Mouse (Mus musculus): ENCODE results near the gene Olfr1424. TPM values are rescaled to one million over a fixed set of nuclear protein-coding genes. Genes with fewer than 3 reads are reported as not detected.
"Not testable (repeated sequence)": the region's sequence is repeated elsewhere in the genome, so short reads cannot be mapped to it uniquely, and the experiment has no call there.

The Olfr1424 gene
- not detected in 2 replicates for polyA plus RNA-seq (2014; fragmentation: Nextera tagmentation; extraction: Ambion mirVana)

DNA sequence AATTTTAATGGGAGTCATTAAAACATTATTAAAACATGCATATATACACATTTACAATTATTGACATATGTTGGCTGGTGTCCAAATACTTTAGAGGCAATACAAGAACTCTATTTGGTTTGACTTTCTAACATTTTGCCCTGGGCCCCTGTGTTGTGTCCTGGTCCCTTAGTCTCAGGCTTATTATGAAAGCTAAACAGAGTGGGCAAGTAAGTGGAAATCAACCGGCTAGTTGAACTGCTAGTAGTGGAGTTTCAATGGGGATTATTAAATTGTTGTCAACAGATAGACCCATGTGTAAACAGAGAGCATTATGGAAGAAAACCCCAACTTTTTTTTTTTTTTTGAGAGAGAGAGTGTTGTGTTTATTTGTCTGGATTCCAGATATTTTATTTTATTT lies at the start of gene Olfr1424:
Gene Olfr1424, minus strand, starts transcription at position 101 of the 400 bp plus-strand sequence.
- not testable (repeated sequence) for H3K9me3 ChIP-seq (ENCODE audit: control insufficient read depth, low read length); H3K27me3 ChIP-seq (replicated peaks; ENCODE audit: control insufficient read depth, insufficient read depth, low read length); DNase-seq (ENCODE audit: low spot score); H3K36me3 ChIP-seq (ENCODE audit: control insufficient read depth, insufficient read depth, low read length); H3K4me2 ChIP-seq (ENCODE audit: low read depth, low read length); ATAC-seq (ENCODE audit: low read depth); H3K9ac ChIP-seq (ENCODE audit: low read depth, low read length); H3K4me1 ChIP-seq (ENCODE audit: control insufficient read depth, insufficient read depth, low read length); H3K4me3 ChIP-seq (ENCODE audit: low read depth, low read length); H3K27ac ChIP-seq (replicated peaks; ENCODE audit: low read depth, low read length)
- WGBS = 90% methylated on average over 1 of the region's 1 CpGs

GRCm38 (mm10) chr19:12104541-12104940 lies 42.1 kb upstream of the Olfr1424 start:
- WGBS = 50% methylated on average over 1 of the region's 1 CpGs
- no peak overlapping the region for H3K27ac ChIP-seq (replicated peaks; ENCODE audit: low read depth, low read length)
- no peak for ATAC-seq (ENCODE audit: low read depth)

DNA sequence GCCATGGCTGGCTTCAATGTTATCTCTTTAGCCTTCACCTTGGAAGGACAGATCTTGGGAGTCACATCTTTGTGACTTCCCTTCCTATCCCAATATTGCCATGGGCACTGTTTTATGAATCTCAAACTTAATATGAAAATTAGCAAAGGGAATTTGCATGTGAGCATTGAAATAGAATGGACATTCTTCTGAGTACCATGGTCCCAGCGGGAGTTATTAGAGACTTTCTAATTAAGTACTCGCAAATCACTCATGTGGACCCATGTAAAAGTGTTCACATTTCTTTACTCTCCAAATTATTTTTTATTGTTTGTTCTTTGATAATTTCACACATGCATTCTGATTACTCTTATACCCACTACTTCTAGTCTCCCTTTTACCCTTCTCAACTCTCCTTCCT lies 40.8 kb upstream of the Olfr1424 start, which contains the start of gene Olfr1427:
Gene Olfr1427, minus strand, starts transcription at position 101 of the 400 bp plus-strand sequence.
- Histone ChIP-seq H3K27ac (replicated peaks; ENCODE audit: low read depth, low read length) (no peak within 1 kb of the TSS), H3K9me3 (ENCODE audit: control insufficient read depth, low read length) (no peaks in the 10 kb centered on the region), H3K4me2 (ENCODE audit: low read depth, low read length) (no peak within 1 kb of the TSS), H3K27me3 (replicated peaks; ENCODE audit: control insufficient read depth, insufficient read depth, low read length) (no peaks in the 10 kb centered on the region), H3K9ac (ENCODE audit: low read depth, low read length) (no peak within 1 kb of the TSS), H3K36me3 (ENCODE audit: control insufficient read depth, insufficient read depth, low read length) (no peaks in the 10 kb centered on the region), H3K4me1 (ENCODE audit: control insufficient read depth, insufficient read depth, low read length) (no peaks in the 10 kb centered on the region), H3K4me3 (ENCODE audit: low read depth, low read length) (no peak within 1 kb of the TSS)
- 95% methylated on average over 2 of the region's 2 CpGs for WGBS
- ATAC-seq (ENCODE audit: low read depth) (no peak), DNase-seq (ENCODE audit: low spot score) (no peak)

More at GRCm38 (mm10) chr19:12104541-12104940, 42.1 kb upstream of the Olfr1424 start:
- H3K36me3 ChIP-seq (ENCODE audit: control insufficient read depth, insufficient read depth, low read length) = no peaks in the 10 kb centered on the region
- no peak for DNase-seq (ENCODE audit: low spot score)
- no peak overlapping the region for H3K4me3 ChIP-seq (ENCODE audit: low read depth, low read length)
- no peak overlapping the region for H3K4me2 ChIP-seq (ENCODE audit: low read depth, low read length)
- no peak overlapping the region for H3K9ac ChIP-seq (ENCODE audit: low read depth, low read length)
- no peaks in the 10 kb centered on the region for H3K4me1 ChIP-seq (ENCODE audit: control insufficient read depth, insufficient read depth, low read length)
- H3K27me3 ChIP-seq (replicated peaks; ENCODE audit: control insufficient read depth, insufficient read depth, low read length) = no peaks in the 10 kb centered on the region
- no peaks in the 10 kb centered on the region for H3K9me3 ChIP-seq (ENCODE audit: control insufficient read depth, low read length)

GRCm38 (mm10) chr19:12091913-12092312 lies 29.4 kb upstream of the Olfr1424 start, which contains the start of gene Olfr1426:
Gene Olfr1426, minus strand, starts transcription at chr19:12092013.
- 67% methylated on average over 1 of the region's 1 CpGs for WGBS
- H3K4me2 ChIP-seq (ENCODE audit: low read depth, low read length) = no peak within 1 kb of the TSS

GRCm38 (mm10) chr19:12077631-12078030 lies 15.1 kb upstream of the Olfr1424 start, which contains the start of gene Olfr1425:
Gene Olfr1425, minus strand, starts transcription at chr19:12077731.
- DNase-seq (ENCODE audit: low spot score); H3K27me3 ChIP-seq (replicated peaks; ENCODE audit: control insufficient read depth, insufficient read depth, low read length); H3K36me3 ChIP-seq (ENCODE audit: control insufficient read depth, insufficient read depth, low read length); H3K4me3 ChIP-seq (ENCODE audit: low read depth, low read length); H3K9ac ChIP-seq (ENCODE audit: low read depth, low read length); H3K4me2 ChIP-seq (ENCODE audit: low read depth, low read length); H3K9me3 ChIP-seq (ENCODE audit: control insufficient read depth, low read length); H3K4me1 ChIP-seq (ENCODE audit: control insufficient read depth, insufficient read depth, low read length); H3K27ac ChIP-seq (replicated peaks; ENCODE audit: low read depth, low read length); ATAC-seq (ENCODE audit: low read depth): not testable (repeated sequence)
- WGBS = 81% methylated on average over 4 of the region's 4 CpGs

More at GRCm38 (mm10) chr19:12091913-12092312, 29.4 kb upstream of the Olfr1424 start, which contains the start of gene Olfr1426:
- H3K4me3 ChIP-seq (ENCODE audit: low read depth, low read length) = no peak within 1 kb of the TSS
- H3K9ac ChIP-seq (ENCODE audit: low read depth, low read length) = no peak within 1 kb of the TSS
- no peak for DNase-seq (ENCODE audit: low spot score)
- no peak for ATAC-seq (ENCODE audit: low read depth)
- H3K4me1 ChIP-seq (ENCODE audit: control insufficient read depth, insufficient read depth, low read length) = no peaks in the 10 kb centered on the region
- H3K27me3 ChIP-seq (replicated peaks; ENCODE audit: control insufficient read depth, insufficient read depth, low read length) = no peaks in the 10 kb centered on the region
- no peaks in the 10 kb centered on the region for H3K9me3 ChIP-seq (ENCODE audit: control insufficient read depth, low read length)
- no peaks in the 10 kb centered on the region for H3K36me3 ChIP-seq (ENCODE audit: control insufficient read depth, insufficient read depth, low read length)
- no peak within 1 kb of the TSS for H3K27ac ChIP-seq (replicated peaks; ENCODE audit: low read depth, low read length)

DNA sequence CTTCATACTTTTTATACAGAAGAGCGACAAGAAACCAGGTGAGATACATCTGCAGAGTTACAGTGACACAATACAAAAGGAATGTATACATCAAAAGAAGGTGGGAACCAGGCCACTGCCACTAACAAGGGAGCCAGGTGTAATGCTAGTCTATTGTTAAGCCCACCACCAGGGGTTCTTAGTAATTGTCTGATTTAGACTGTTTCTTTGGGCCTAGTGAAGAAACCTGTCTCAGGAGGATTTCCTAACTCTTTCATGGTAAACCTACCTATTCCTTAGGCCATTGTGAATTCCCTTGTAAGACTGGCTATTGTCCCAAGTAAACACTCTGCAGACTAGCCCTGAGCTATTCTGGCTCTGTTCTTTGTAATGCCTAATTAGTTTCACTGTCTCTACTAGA lies 7.1 kb upstream of the Olfr1424 start:
- not testable (repeated sequence) for ATAC-seq (ENCODE audit: low read depth); H3K4me2 ChIP-seq (ENCODE audit: low read depth, low read length); H3K4me1 ChIP-seq (ENCODE audit: control insufficient read depth, insufficient read depth, low read length); H3K9me3 ChIP-seq (ENCODE audit: control insufficient read depth, low read length); DNase-seq (ENCODE audit: low spot score); H3K27ac ChIP-seq (replicated peaks; ENCODE audit: low read depth, low read length); H3K27me3 ChIP-seq (replicated peaks; ENCODE audit: control insufficient read depth, insufficient read depth, low read length); H3K36me3 ChIP-seq (ENCODE audit: control insufficient read depth, insufficient read depth, low read length); H3K4me3 ChIP-seq (ENCODE audit: low read depth, low read length); H3K9ac ChIP-seq (ENCODE audit: low read depth, low read length)
- WGBS = 84% methylated on average over 1 of the region's 1 CpGs

DNA sequence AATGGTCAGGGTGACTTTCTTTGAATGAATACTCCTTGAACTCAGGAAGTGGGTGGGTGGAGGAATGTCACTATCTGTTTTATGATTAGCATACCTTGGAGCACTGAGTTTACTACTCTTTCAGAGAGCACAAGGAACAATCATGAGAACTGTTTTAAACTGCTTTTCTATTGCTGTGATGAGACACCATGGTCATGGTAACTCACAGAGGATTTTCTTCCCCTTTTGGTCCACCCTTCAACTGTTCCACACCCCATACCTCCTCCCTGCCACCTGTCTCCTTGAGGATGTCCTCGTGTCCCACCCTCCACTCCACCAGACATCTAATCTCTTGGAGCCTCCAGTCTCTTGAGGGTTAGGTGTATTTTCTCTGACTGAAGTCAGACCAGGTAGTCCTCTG lies 5.3 kb upstream of the Olfr1424 start:
- not testable (repeated sequence) for H3K4me1 ChIP-seq (ENCODE audit: control insufficient read depth, insufficient read depth, low read length); H3K27me3 ChIP-seq (replicated peaks; ENCODE audit: control insufficient read depth, insufficient read depth, low read length); H3K9me3 ChIP-seq (ENCODE audit: control insufficient read depth, low read length); H3K4me3 ChIP-seq (ENCODE audit: low read depth, low read length); DNase-seq (ENCODE audit: low spot score); H3K9ac ChIP-seq (ENCODE audit: low read depth, low read length); H3K27ac ChIP-seq (replicated peaks; ENCODE audit: low read depth, low read length); H3K36me3 ChIP-seq (ENCODE audit: control insufficient read depth, insufficient read depth, low read length); ATAC-seq (ENCODE audit: low read depth); H3K4me2 ChIP-seq (ENCODE audit: low read depth, low read length)
- 64% methylated on average over 1 of the region's 1 CpGs for WGBS

DNA sequence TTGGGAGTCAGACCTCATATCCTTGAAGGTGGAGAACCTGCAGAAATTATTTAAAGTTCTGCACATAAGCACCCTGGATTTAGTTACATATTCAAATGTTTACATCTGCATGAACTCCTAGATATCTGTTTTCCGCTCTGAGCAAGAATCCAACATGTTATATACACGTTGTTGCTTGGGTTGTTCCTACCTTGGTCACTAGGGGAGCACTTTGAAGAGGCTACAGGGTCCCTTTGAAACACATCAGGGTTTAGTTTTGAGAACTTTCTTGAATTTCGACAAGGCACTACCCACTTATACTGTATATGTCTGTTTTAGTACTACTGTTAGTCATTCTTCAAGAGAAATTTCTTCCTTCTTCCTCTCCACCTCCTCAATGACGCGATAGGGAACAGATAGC lies 19.3 kb downstream of the Olfr1424 start:
- WGBS = 87% methylated on average over 5 of the region's 5 CpGs
- Histone ChIP-seq H3K27me3 (replicated peaks; ENCODE audit: control insufficient read depth, insufficient read depth, low read length) (no peaks in the 10 kb centered on the region), H3K4me3 (ENCODE audit: low read depth, low read length) (no peak overlapping the region), H3K9ac (ENCODE audit: low read depth, low read length) (no peak overlapping the region), H3K36me3 (ENCODE audit: control insufficient read depth, insufficient read depth, low read length) (no peaks in the 10 kb centered on the region), H3K4me2 (ENCODE audit: low read depth, low read length) (no peak overlapping the region), H3K4me1 (ENCODE audit: control insufficient read depth, insufficient read depth, low read length) (no peaks in the 10 kb centered on the region), H3K9me3 (ENCODE audit: control insufficient read depth, low read length) (no peaks in the 10 kb centered on the region), H3K27ac (replicated peaks; ENCODE audit: low read depth, low read length) (no peak overlapping the region)
- DNase-seq (ENCODE audit: low spot score) = no peak
- ATAC-seq (ENCODE audit: low read depth) = no peak

DNA sequence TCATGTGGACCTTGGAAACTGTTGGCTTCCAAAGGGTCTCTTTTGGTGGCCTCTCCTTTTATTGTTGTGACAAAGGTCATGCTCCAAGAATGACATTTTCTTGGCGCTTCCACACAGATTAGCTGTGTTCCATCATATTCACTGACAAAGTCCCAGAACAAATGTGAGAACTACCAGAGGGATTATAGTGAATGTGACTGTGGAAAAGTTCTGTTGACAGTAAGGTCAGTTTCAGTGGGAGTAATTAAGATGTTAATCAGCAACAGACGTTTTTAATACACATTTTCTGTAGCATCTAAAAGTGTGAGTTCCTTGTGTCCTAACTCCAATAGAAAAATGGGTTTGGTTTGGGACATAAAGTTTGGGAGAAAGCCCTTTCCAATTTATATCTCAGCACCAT lies 21.3 kb downstream of the Olfr1424 start, which contains the start of gene Olfr1423:
Gene Olfr1423, minus strand, starts transcription at position 101 of the 400 bp plus-strand sequence.
- Histone ChIP-seq H3K9me3 (ENCODE audit: control insufficient read depth, low read length) (no peaks in the 10 kb centered on the region), H3K27ac (replicated peaks; ENCODE audit: low read depth, low read length) (no peak within 1 kb of the TSS), H3K4me3 (ENCODE audit: low read depth, low read length) (no peak within 1 kb of the TSS), H3K36me3 (ENCODE audit: control insufficient read depth, insufficient read depth, low read length) (no peaks in the 10 kb centered on the region), H3K4me1 (ENCODE audit: control insufficient read depth, insufficient read depth, low read length) (no peaks in the 10 kb centered on the region), H3K27me3 (replicated peaks; ENCODE audit: control insufficient read depth, insufficient read depth, low read length) (no peaks in the 10 kb centered on the region), H3K4me2 (ENCODE audit: low read depth, low read length) (no peak within 1 kb of the TSS), H3K9ac (ENCODE audit: low read depth, low read length) (no peak within 1 kb of the TSS)
- WGBS = 51% methylated on average over 2 of the region's 2 CpGs
- DNase-seq (ENCODE audit: low spot score) (no peak), ATAC-seq (ENCODE audit: low read depth) (no peak)
